Mouse (Mus musculus) bone marrow, adult 2 months (tissue): ENCODE measurements around the gene Fdx1.

ENCODE experiments used
- CTCF ChIP-seq: fragments of 200-500 bp; IDR thresholded peaks from 2 replicates; pipeline ENCODE4 v1.5.1; 2011; ENCODE audit warnings: low read length, control low read depth; ENCODE audit not compliant: control insufficient read depth, insufficient read depth
- POLR2A ChIP-seq: fragments of 200-500 bp; IDR thresholded peaks from 2 replicates; pipeline ENCODE4 v1.6.1; 2011; ENCODE audit warnings: low read depth, mild to moderate bottlenecking, control low read depth, low read length, borderline replicate concordance; ENCODE audit not compliant: control insufficient read depth

DNA sequence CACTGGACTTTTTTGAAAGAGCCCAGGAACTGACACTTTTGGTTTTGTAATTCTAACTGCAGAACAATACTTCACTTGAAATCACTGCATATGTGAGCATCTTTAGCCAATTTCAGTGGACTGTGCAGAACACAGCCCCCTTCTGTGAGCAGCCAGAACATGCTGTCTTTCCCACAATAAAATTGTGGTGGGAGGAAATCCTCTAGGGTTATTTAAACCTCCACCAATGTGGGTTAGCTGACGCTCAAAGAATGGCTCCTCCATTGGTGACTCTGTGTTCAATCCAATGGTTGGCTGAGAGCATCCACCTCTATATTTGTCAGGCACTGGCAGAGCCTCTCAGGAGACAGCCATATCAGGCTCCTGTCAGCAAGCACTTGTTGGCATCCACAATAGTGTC, 28.7 kb downstream of the Fdx1 start:
- TF ChIP-seq POLR2A (no peak), CTCF (no peak)
